Mouse (Mus musculus) thymus, postnatal 36 days (tissue): ENCODE data around the gene Rpl28.

Experiments
- DNase-seq, 2 experiments: peaks; one replicate each; pipeline ENCODE4 v3.0.0; 2022; ENCODE audit warnings: mixed read lengths in 2 of 2

Rpl28 gene

GRCm38 (mm10) chr7:4836351-4836792 lies 43.7 kb downstream of the Rpl28 start:
- peak; percentile 60 to 67 for DNase-seq

GRCm38 (mm10) chr7:4837639-4838038 lies 45.0 kb downstream of the Rpl28 start:
- no peak for DNase-seq

- no peak for DNase-seq
These were observed 49.4 kb downstream of the Rpl28 start for GRCm38 (mm10) chr7:4842077-4842476.

- DNase-seq = peak in 1 of 2 experiments; percentile 32
These were observed 50.0 kb downstream of the Rpl28 start for GRCm38 (mm10) chr7:4842634-4843131.

GRCm38 (mm10) chr7:4843604-4844244 lies 51.0 kb downstream of the Rpl28 start:
- DNase-seq = no peak

GRCm38 (mm10) chr7:4844245-4844916 lies 51.7 kb downstream of the Rpl28 start, which contains the start of gene Shisa7:
Gene Shisa7 (minus strand): TSS chr7:4844696.
- DNase-seq = no peak
